Comparison of ENCODE assay signal across 28 mouse cellular contexts in the genomic region with DNA sequence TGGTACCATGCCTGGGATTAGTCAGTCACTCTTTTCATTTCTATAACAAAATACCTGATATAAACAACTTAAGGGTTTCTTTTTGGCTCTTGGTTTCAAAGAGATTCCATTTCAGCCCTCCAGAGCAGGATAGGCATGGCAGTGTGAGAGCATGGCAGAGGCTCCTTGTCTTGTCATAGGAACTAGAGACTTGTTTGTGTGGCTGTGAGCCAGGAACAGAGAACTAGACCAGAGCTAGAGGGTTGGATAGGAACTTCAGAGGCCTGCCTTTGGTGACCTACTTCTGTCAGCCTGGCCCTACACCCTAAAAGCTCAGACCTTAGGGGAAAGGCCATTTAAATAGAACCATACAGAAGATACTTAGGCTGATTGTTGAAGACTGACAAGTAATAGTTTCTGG. TPM values are rescaled to one million over a fixed set of nuclear protein-coding genes. Genes with fewer than 3 reads are reported as not detected.
A peak's percentile ranks its signal among the peaks of the same experiment; 100 is the strongest.
DNase-seq lines count a peak whose midpoint lies in the region; ATAC-seq lines count a peak whose summit lies in the region.
"Had no signal": no experiment of that assay in that cellular context is flagged by ENCODE, and none has a peak within 500 bp of the region (broad histone marks: within the 10 kb centered on the region; RNA-seq: fewer than 3 reads in every experiment).

No protein-coding gene starts in this region.

- H3K27ac ChIP-seq in midbrain, embryonic 13.5 days = no peak overlapping the region
- H3K27ac ChIP-seq: embryonic facial prominence, embryonic 10.5 days; embryonic facial prominence, embryonic 12.5 days; forebrain, embryonic 13.5 days; forebrain, embryonic 15.5 days had no signal

- H3K4me3 ChIP-seq in midbrain, embryonic 13.5 days (replicated peaks) = no peak overlapping the region
- H3K4me3 ChIP-seq: embryonic facial prominence, embryonic 10.5 days; embryonic facial prominence, embryonic 12.5 days; forebrain, embryonic 13.5 days; forebrain, embryonic 15.5 days had no signal

- peak; percentile 36 for DNase-seq in gastrocnemius, adult 18-20 months (ENCODE audit: low spot score)
- DNase-seq in gastrocnemius, postnatal 14 days = no peak
- DNase-seq in heart, adult 11 months = peak; percentile 76
- DNase-seq in heart, postnatal 4 days = no peak
- DNase-seq in skeletal muscle tissue, adult 2 months (ENCODE audit: low read depth, low spot score) = peak; percentile 39
- DNase-seq: adrenal gland, adult 2 months; adrenal gland, postnatal 10 days; adrenal gland, postnatal 25 days; B cell, adult 2 months; cerebellum, adult 11-12 months; cerebellum, adult 2 months; cerebellum, adult 9-10 months; cerebellum, postnatal 10 days; cerebellum, postnatal 25 days; forebrain, postnatal 0 days had no signal

- H3K9ac ChIP-seq in midbrain, embryonic 13.5 days (replicated peaks) = no peak overlapping the region
- H3K9ac ChIP-seq: embryonic facial prominence, embryonic 12.5 days; forebrain, embryonic 13.5 days; forebrain, embryonic 15.5 days; forebrain, postnatal 0 days had no signal

- H3K36me3 ChIP-seq in midbrain, embryonic 13.5 days = peaks cover 69% of the 10 kb centered on the region

- H3K9me3 ChIP-seq in midbrain, embryonic 13.5 days = 0 out of 2 replicates have a peak, but pooled peaks cover 3% of the 10 kb centered on the region
- H3K9me3 ChIP-seq: embryonic facial prominence, embryonic 10.5 days; embryonic facial prominence, embryonic 12.5 days; forebrain, embryonic 13.5 days; forebrain, embryonic 15.5 days; G1E had no signal

- H3K4me2 ChIP-seq in midbrain, embryonic 13.5 days (replicated peaks) = no peak overlapping the region
- H3K4me2 ChIP-seq: embryonic facial prominence, embryonic 12.5 days; forebrain, embryonic 13.5 days; forebrain, embryonic 15.5 days had no signal

- intact Hi-C loops in gastrocnemius, postnatal 14 days (cut with DNase I; ENCODE audit: low total_unique reads) = no loop called here

- no peaks in the 10 kb centered on the region for H3K27me3 ChIP-seq in midbrain, embryonic 13.5 days
- H3K27me3 ChIP-seq: CH12.LX; embryonic facial prominence, embryonic 12.5 days; forebrain, embryonic 13.5 days; forebrain, embryonic 15.5 days; Patski had no signal

- ATAC-seq in midbrain, embryonic 13.5 days = no peak
- ATAC-seq: activated CD4-positive, CD25-positive, alpha-beta regulatory T cell, adult 4 months; CD4-positive, CD25-positive, alpha-beta regulatory T cell, adult 4 months; forebrain, embryonic 13.5 days; forebrain, embryonic 15.5 days; forebrain, postnatal 0 days; Patski had no signal

- no peaks in the 10 kb centered on the region for H3K4me1 ChIP-seq in midbrain, embryonic 13.5 days (replicated peaks)
- H3K4me1 ChIP-seq: embryonic facial prominence, embryonic 10.5 days; embryonic facial prominence, embryonic 12.5 days; forebrain, embryonic 13.5 days; forebrain, embryonic 15.5 days had no signal

RNA-seq across cellular contexts. Expression of a gene that starts 17.4 kb away (rescaled TPM):
- total RNA-seq in gastrocnemius, adult 18-20 months (2021) = not detected
- not detected for total RNA-seq in gastrocnemius, postnatal 14 days (2021)
- not detected for total RNA-seq in heart, postnatal 4 days (2021)
- polyA plus RNA-seq in midbrain, embryonic 13.5 days (2015; fragmentation: Nextera tagmentation; extraction: Ambion mirVana) = not detected in 2 replicates
- total RNA-seq: adrenal gland, postnatal 25 days; adrenal gland, postnatal 4 days had no signal
- polyA plus RNA-seq: activated CD4-positive, CD25-positive, alpha-beta regulatory T cell, adult 4 months; CD4-positive, CD25-positive, alpha-beta regulatory T cell, adult 4 months; cerebellum, adult 2 months; cortical plate, adult 2 months; embryonic facial prominence, embryonic 10.5 days; embryonic facial prominence, embryonic 12.5 days; forebrain, embryonic 11.5 days; forebrain, embryonic 13.5 days; forebrain, embryonic 15.5 days; forebrain, postnatal 0 days; G1E; Patski had no signal

RNA-seq across cellular contexts. Expression of a gene that starts 36.6 kb away (rescaled TPM):
- total RNA-seq in gastrocnemius, adult 18-20 months (2021) = 1 to 10 TPM; 5.2 to 5.5 TPM
- 1 to 10 TPM; 4.5 to 5.7 TPM for total RNA-seq in gastrocnemius, postnatal 14 days (2021)
- total RNA-seq in heart, postnatal 4 days (2021) = 1 to 10 TPM; 8.0 to 8.7 TPM
- 30.1 and 38.8 TPM in 2 replicates for polyA plus RNA-seq in midbrain, embryonic 13.5 days (2015; fragmentation: Nextera tagmentation; extraction: Ambion mirVana)
- total RNA-seq: CH12.LX had no signal

RNA-seq across cellular contexts. Expression of a gene that starts 47.8 kb away (rescaled TPM):
- total RNA-seq in gastrocnemius, adult 18-20 months (2021) = 100 to 1,000 TPM; 124 to 125 TPM
- total RNA-seq in gastrocnemius, postnatal 14 days (2021) = 10 to 100 TPM; 74.4 to 74.6 TPM
- 10 to 100 TPM; 90.4 to 97.4 TPM for total RNA-seq in heart, postnatal 4 days (2021)
- polyA plus RNA-seq in midbrain, embryonic 13.5 days (2015; fragmentation: Nextera tagmentation; extraction: Ambion mirVana) = 47.8 and 48.0 TPM in 2 replicates

RNA-seq across cellular contexts. Expression of a gene that starts 50.8 kb away (rescaled TPM):
- 10 to 100 TPM; 13.0 to 15.3 TPM for total RNA-seq in gastrocnemius, adult 18-20 months (2021)
- 10 to 100 TPM; 19.5 to 23.0 TPM for total RNA-seq in gastrocnemius, postnatal 14 days (2021)
- 10 to 100 TPM; 34.7 to 35.6 TPM for total RNA-seq in heart, postnatal 4 days (2021)
- polyA plus RNA-seq in midbrain, embryonic 13.5 days (2015; fragmentation: Nextera tagmentation; extraction: Ambion mirVana) = 28.5 and 33.1 TPM in 2 replicates

Comparison
In these comparisons a context has a peak if more than half of its experiments do, and no peak if none do; other contexts are left out.
1. DNase-seq: peak in gastrocnemius, adult 18-20 months (single experiment), heart, adult 11 months (single experiment) and skeletal muscle tissue, adult 2 months (single experiment); none in gastrocnemius, postnatal 14 days (single experiment) and heart, postnatal 4 days (single experiment).